Mouse (Mus musculus) myocyte (in vitro differentiated cells): ENCODE data around the gene Defb45. TPM values are rescaled to one million over a fixed set of nuclear protein-coding genes. Genes with fewer than 3 reads are reported as not detected.

ENCODE experiments used
- H3K27me3 ChIP-seq: one replicate; pipeline ENCODE4 v1.6.1; 2011; ENCODE audit not compliant: control insufficient read depth, insufficient read depth, insufficient read length
- H3K36me3 ChIP-seq: one replicate; pipeline ENCODE4 v1.6.1; 2011; ENCODE audit not compliant: control insufficient read depth, insufficient read depth
- H3K4me2 ChIP-seq: one replicate; pipeline ENCODE4 v1.6.1; 2011; ENCODE audit warnings: low read depth, control low read depth
- H3K4me3 ChIP-seq: one replicate; pipeline ENCODE4 v1.5.1; 2011; ENCODE audit warnings: mild to moderate bottlenecking, control low read depth, moderate library complexity
- H3K79me2 ChIP-seq: one replicate; pipeline ENCODE4 v1.6.1; 2011; ENCODE audit not compliant: control insufficient read depth, insufficient read depth
- H3ac ChIP-seq: one replicate; pipeline ENCODE4 v1.6.1; 2011; ENCODE audit not compliant: control insufficient read depth, insufficient read length
- CEBPB ChIP-seq: IDR thresholded peaks from 2 replicates; pipeline ENCODE4 v1.6.1; 2011; ENCODE audit warnings: mild to moderate bottlenecking, moderate library complexity; ENCODE audit not compliant: poor library complexity, insufficient read depth, severe bottlenecking
- E2F4 ChIP-seq: IDR thresholded peaks from one replicate; pipeline ENCODE4 v1.6.1; 2011; ENCODE audit warnings: mild to moderate bottlenecking, control low read depth, moderate library complexity; ENCODE audit not compliant: insufficient read depth
- MAX ChIP-seq: IDR thresholded peaks from one replicate; pipeline ENCODE4 v1.6.1; 2011; ENCODE audit warnings: low read depth, mild to moderate bottlenecking, control low read depth
- MYOD1 ChIP-seq, 3 experiments: IDR thresholded peaks; one replicate each; pipeline ENCODE4 v1.6.1; 2011; ENCODE audit warnings: control low read depth in 2 of 3, low read depth in 2 of 3, mild to moderate bottlenecking in 2 of 3, moderate library complexity in 1 of 3; ENCODE audit not compliant: insufficient read length in 2 of 3, control insufficient read depth in 1 of 3
- MYOG ChIP-seq, 3 experiments: IDR thresholded peaks; one replicate each; pipeline ENCODE4 v1.6.1; 2011; ENCODE audit warnings: control low read depth in 2 of 3, low read depth in 2 of 3, mild to moderate bottlenecking in 2 of 3; ENCODE audit not compliant: insufficient read length in 2 of 3, control insufficient read depth in 1 of 3, insufficient read depth in 1 of 3
- POLR2A ChIP-seq: IDR thresholded peaks from one replicate; pipeline ENCODE4 v1.6.1; 2011; ENCODE audit warnings: low read depth, mild to moderate bottlenecking, control low read depth, moderate library complexity; ENCODE audit not compliant: insufficient read length
- POLR2AphosphoS2 ChIP-seq: IDR thresholded peaks from one replicate; pipeline ENCODE4 v1.6.1; 2011; ENCODE audit warnings: low read depth, control low read depth; ENCODE audit not compliant: insufficient read length
- REST ChIP-seq: IDR thresholded peaks from one replicate; pipeline ENCODE4 v1.6.1; 2011; ENCODE audit warnings: mild to moderate bottlenecking, control low read depth, moderate library complexity; ENCODE audit not compliant: insufficient read depth, insufficient read length
- SRF ChIP-seq: IDR thresholded peaks from one replicate; pipeline ENCODE4 v1.6.1; 2011; ENCODE audit warnings: low read depth; ENCODE audit not compliant: control insufficient read depth, insufficient read length
- TCF12 ChIP-seq: IDR thresholded peaks from one replicate; pipeline ENCODE4 v1.6.1; 2011; ENCODE audit warnings: mild to moderate bottlenecking, control low read depth; ENCODE audit not compliant: poor library complexity, insufficient read depth, severe bottlenecking
- TCF3 ChIP-seq: IDR thresholded peaks from one replicate; pipeline ENCODE4 v1.6.1; 2011; ENCODE audit warnings: low read depth, control low read depth; ENCODE audit not compliant: insufficient read length
- USF1 ChIP-seq: IDR thresholded peaks from one replicate; pipeline ENCODE4 v1.6.1; 2011; ENCODE audit warnings: low read depth, mild to moderate bottlenecking, control low read depth, moderate library complexity
- polyA plus RNA-seq: library from polyadenylated mRNA; unstranded; fragments of >200 nt; fragmentation: generic; extraction: Trizol; gene quantifications from one replicate; pipeline ENCODE4 v1.2.1, GENCODE M21; 2012; ENCODE audit warnings: missing spikeins

The Defb45 gene
- polyA plus RNA-seq, 1 experiment: 0.30 TPM

GRCm38 (mm10) chr2:152580107-152580506 is 19.1 kb downstream of the Defb45 start, which contains the start of gene Defb19:
Defb19 (minus strand) TSS chr2:152580312.
- TF ChIP-seq MYOG (IDR thresholded peaks at IDR 0.05; ENCODE audit: control insufficient read depth in 1 of 3, insufficient read depth in 1 of 3, insufficient read length in 2 of 3, low read depth in 2 of 3) (no peak), CEBPB (no peak), E2F4 (no peak), SRF (no peak), REST (no peak)
- Histone ChIP-seq H3K4me3 (no peak within 1 kb of the TSS), H3K36me3 (no peaks in the 10 kb centered on the region), H3K27me3 (peaks cover 33% of the 10 kb centered on the region), H3K79me2 (no peaks in the 10 kb centered on the region), H3ac (no peak within 1 kb of the TSS), H3K4me2 (no peak within 1 kb of the TSS)

GRCm38 (mm10) chr2:152573484-152573883 is 25.7 kb downstream of the Defb45 start:
- no peak overlapping the region for H3K4me3 ChIP-seq
- TF ChIP-seq REST (no peak), CEBPB (no peak), TCF3 (no peak), MAX (no peak), SRF (no peak), USF1 (no peak), POLR2A (no peak), E2F4 (no peak), MYOD1 (IDR thresholded peaks at IDR 0.05; ENCODE audit: control insufficient read depth in 1 of 3, insufficient read length in 2 of 3, low read depth in 2 of 3) (no peak), TCF12 (no peak), MYOG (IDR thresholded peaks at IDR 0.05; ENCODE audit: control insufficient read depth in 1 of 3, insufficient read depth in 1 of 3, insufficient read length in 2 of 3, low read depth in 2 of 3) (no peak), POLR2AphosphoS2 (no peak)
- H3K79me2 ChIP-seq: no peaks in the 10 kb centered on the region
- no peaks in the 10 kb centered on the region for H3K36me3 ChIP-seq
- H3K4me2 ChIP-seq: no peak overlapping the region
- H3K27me3 ChIP-seq: peaks cover 10% of the 10 kb centered on the region
- no peak overlapping the region for H3ac ChIP-seq

GRCm38 (mm10) chr2:152572114-152572794 is 26.9 kb downstream of the Defb45 start, which contains the start of gene Defb21:
Defb21 (plus strand) TSS chr2:152572744.
- no peak within 1 kb of the TSS for H3K4me3 ChIP-seq
- H3ac ChIP-seq: no peak within 1 kb of the TSS
- H3K4me2 ChIP-seq: no peak within 1 kb of the TSS
- H3K79me2 ChIP-seq: no peaks in the 10 kb centered on the region
- no peak for TF ChIP-seq POLR2AphosphoS2
- no peak for TF ChIP-seq MYOG (IDR thresholded peaks at IDR 0.05; ENCODE audit: control insufficient read depth in 1 of 3, insufficient read depth in 1 of 3, insufficient read length in 2 of 3, low read depth in 2 of 3)
- TF ChIP-seq SRF: no peak
- TF ChIP-seq MAX: no peak
- no peak for TF ChIP-seq TCF12
- no peak for TF ChIP-seq TCF3
- no peak for TF ChIP-seq CEBPB
- no peak for TF ChIP-seq REST
- no peak for TF ChIP-seq E2F4
- no peak for TF ChIP-seq USF1
- TF ChIP-seq POLR2A: no peak
- no peak for TF ChIP-seq MYOD1 (IDR thresholded peaks at IDR 0.05; ENCODE audit: control insufficient read depth in 1 of 3, insufficient read length in 2 of 3, low read depth in 2 of 3)
- H3K36me3 ChIP-seq: no peaks in the 10 kb centered on the region
- peaks cover 10% of the 10 kb centered on the region for H3K27me3 ChIP-seq

GRCm38 (mm10) chr2:152570313-152570712 is 28.9 kb downstream of the Defb45 start:
- no peak overlapping the region for H3K4me2 ChIP-seq
- no peaks in the 10 kb centered on the region for H3K36me3 ChIP-seq
- no peaks in the 10 kb centered on the region for H3K79me2 ChIP-seq
- TF ChIP-seq MYOG (IDR thresholded peaks at IDR 0.05; ENCODE audit: control insufficient read depth in 1 of 3, insufficient read depth in 1 of 3, insufficient read length in 2 of 3, low read depth in 2 of 3): no peak
- H3ac ChIP-seq: no peak overlapping the region
- H3K4me3 ChIP-seq: no peak overlapping the region
- H3K27me3 ChIP-seq: peaks cover 5% of the 10 kb centered on the region

GRCm38 (mm10) chr2:152569881-152570280 is 29.3 kb downstream of the Defb45 start:
- no peak overlapping the region for H3K4me2 ChIP-seq
- H3K36me3 ChIP-seq: no peaks in the 10 kb centered on the region
- TF ChIP-seq MAX (no peak), TCF12 (no peak), POLR2AphosphoS2 (no peak), TCF3 (no peak), USF1 (no peak), MYOG (IDR thresholded peaks at IDR 0.05; ENCODE audit: control insufficient read depth in 1 of 3, insufficient read depth in 1 of 3, insufficient read length in 2 of 3, low read depth in 2 of 3) (no peak), MYOD1 (IDR thresholded peaks at IDR 0.05; ENCODE audit: control insufficient read depth in 1 of 3, insufficient read length in 2 of 3, low read depth in 2 of 3) (no peak), CEBPB (no peak), POLR2A (no peak), SRF (no peak)

More at GRCm38 (mm10) chr2:152569881-152570280, 29.3 kb downstream of the Defb45 start:
- Histone ChIP-seq H3K79me2 (no peaks in the 10 kb centered on the region), H3K4me3 (no peak overlapping the region), H3K27me3 (peaks cover 6% of the 10 kb centered on the region), H3ac (no peak overlapping the region)
